Mouse (Mus musculus): ENCODE measurements around the gene Mbl1. TPM values are rescaled to one million over a fixed set of nuclear protein-coding genes. Genes with fewer than 3 reads are reported as not detected.

The Mbl1 gene
- total RNA-seq (2021), result not detected
- long read RNA-seq, experiment 1, result 0 reads
- long read RNA-seq, experiment 2, result 0 reads

- no peak for DNase-seq
- intact Hi-C loops (cut with DNase I), result no loop called here
Measured at GRCm38 (mm10) chr14:41151220-41151898, at the start of gene Mbl1. Gene Mbl1, plus strand, starts transcription at chr14:41151458.

- intact Hi-C loops (cut with DNase I), result no loop called here
- no peak for DNase-seq
Measured at GRCm38 (mm10) chr14:41102269-41102668, 49.0 kb upstream of the Mbl1 start.

- intact Hi-C loops (cut with DNase I), result no loop called here
Measured at GRCm38 (mm10) chr14:41104853-41105444, 46.3 kb upstream of the Mbl1 start, which contains the start of gene Mat1a. Gene Mat1a, plus strand, starts transcription at chr14:41105035.

GRCm38 (mm10) chr14:41111031-41111668, 40.1 kb upstream of the Mbl1 start:
- DNase-seq, result no peak
- intact Hi-C loops (cut with DNase I), result no loop called here

More at GRCm38 (mm10) chr14:41104853-41105444, 46.3 kb upstream of the Mbl1 start, which contains the start of gene Mat1a:
- no peak for DNase-seq

GRCm38 (mm10) chr14:41112944-41113343, 38.3 kb upstream of the Mbl1 start:
- no peak for DNase-seq
- intact Hi-C loops (cut with DNase I), result no loop called here

GRCm38 (mm10) chr14:41116271-41116670, 35.0 kb upstream of the Mbl1 start:
- DNase-seq, result no peak
- intact Hi-C loops (cut with DNase I), result no loop called here

GRCm38 (mm10) chr14:41124683-41125082, 26.6 kb upstream of the Mbl1 start:
- intact Hi-C loops (cut with DNase I), result no loop called here
- DNase-seq, result no peak

GRCm38 (mm10) chr14:41127997-41128396, 23.3 kb upstream of the Mbl1 start:
- intact Hi-C loops (cut with DNase I), result no loop called here
- DNase-seq, result no peak

GRCm38 (mm10) chr14:41131540-41131939, 19.7 kb upstream of the Mbl1 start, which contains the start of gene Sftpa1:
Gene Sftpa1, plus strand, starts transcription at chr14:41131782.
- intact Hi-C loops (cut with DNase I), result no loop called here
- DNase-seq, result no peak

- DNase-seq, result no peak
- intact Hi-C loops (cut with DNase I), result no loop called here
Measured at GRCm38 (mm10) chr14:41137006-41137405, 14.3 kb upstream of the Mbl1 start.

GRCm38 (mm10) chr14:41140686-41141085, 10.6 kb upstream of the Mbl1 start:
- no peak for DNase-seq
- intact Hi-C loops (cut with DNase I), result no loop called here

- DNase-seq, result no peak
- intact Hi-C loops (cut with DNase I), result no loop called here
Measured at GRCm38 (mm10) chr14:41146035-41146434, 5.2 kb upstream of the Mbl1 start.

GRCm38 (mm10) chr14:41146922-41147321, 4.3 kb upstream of the Mbl1 start:
- intact Hi-C loops (cut with DNase I), result no loop called here
- DNase-seq, result no peak

- DNase-seq, result no peak
- intact Hi-C loops (cut with DNase I), result no loop called here
Measured at GRCm38 (mm10) chr14:41147356-41147755, 3.9 kb upstream of the Mbl1 start.

GRCm38 (mm10) chr14:41160076-41160475, 8.8 kb downstream of the Mbl1 start:
- intact Hi-C loops (cut with DNase I), result no loop called here
- DNase-seq, result no peak

GRCm38 (mm10) chr14:41160743-41161142, 9.5 kb downstream of the Mbl1 start:
- intact Hi-C loops (cut with DNase I), result no loop called here
- DNase-seq, result no peak

- DNase-seq, result no peak
Measured at GRCm38 (mm10) chr14:41162663-41163062, 11.4 kb downstream of the Mbl1 start.

GRCm38 (mm10) chr14:41167278-41167677, 16.0 kb downstream of the Mbl1 start:
- DNase-seq, result no peak
- intact Hi-C loops (cut with DNase I), result no loop called here

More at GRCm38 (mm10) chr14:41162663-41163062, 11.4 kb downstream of the Mbl1 start:
- intact Hi-C loops (cut with DNase I), result no loop called here

GRCm38 (mm10) chr14:41168567-41168966, 17.3 kb downstream of the Mbl1 start:
- intact Hi-C loops (cut with DNase I), result no loop called here
- DNase-seq, result no peak

GRCm38 (mm10) chr14:41170514-41170913, 19.3 kb downstream of the Mbl1 start:
- intact Hi-C loops (cut with DNase I), result no loop called here

GRCm38 (mm10) chr14:41174802-41175201, 23.5 kb downstream of the Mbl1 start:
- intact Hi-C loops (cut with DNase I), result no loop called here
- no peak for DNase-seq

More at GRCm38 (mm10) chr14:41170514-41170913, 19.3 kb downstream of the Mbl1 start:
- DNase-seq, result no peak

Measured in gastrocnemius, postnatal 36 days (tissue).